ENCODE assay signal across 17 mouse cellular contexts in genomic region chr7:142326714-142327445, GRCm38 (mm10). TPM values are rescaled to one million over a fixed set of nuclear protein-coding genes. Genes with fewer than 3 reads are reported as not detected.
DNase-seq lines count a peak whose midpoint lies in the region; ATAC-seq and TF ChIP-seq lines count a peak whose summit lies in the region.
"Had no signal": no experiment of that assay in that cellular context is flagged by ENCODE, and none has a peak within 500 bp of the region (broad histone marks: within the 10 kb centered on the region; RNA-seq: fewer than 3 reads in every experiment).

No protein-coding gene starts in this region.

- peak; percentile 57 for DNase-seq in adrenal gland, postnatal 14 days
- no peak for DNase-seq in adrenal gland, postnatal 25 days
- DNase-seq in kidney, adult 18-20 months: no peak
- no peak for DNase-seq in thymus, adult 2 months
- DNase-seq in thymus, postnatal 0 days (ENCODE audit: low spot score): no peak
- DNase-seq in gastrocnemius, postnatal 25 days: no peak
- DNase-seq in spleen, adult 12 weeks (ENCODE audit: low spot score): no peak
- DNase-seq: cerebellum, postnatal 25 days; heart, adult 18-20 months; kidney, adult 2 months; layer of hippocampus, adult 9-11 months; left cerebral cortex, postnatal 4 days; right cerebral cortex, postnatal 14 days had no signal

- H3K27me3 ChIP-seq in kidney, embryonic 15.5 days: no peaks in the 10 kb centered on the region
- no peaks in the 10 kb centered on the region for H3K27me3 ChIP-seq in thymus, adult 2 months (ENCODE audit: control insufficient read depth, insufficient read depth, low read length)

- peaks cover 33% of the 10 kb centered on the region for H3K4me1 ChIP-seq in kidney, embryonic 15.5 days
- H3K4me1 ChIP-seq in thymus, adult 2 months (replicated peaks; ENCODE audit: control insufficient read depth, insufficient read depth, low read length): peaks cover 47% of the 10 kb centered on the region

- H3K9ac ChIP-seq in kidney, embryonic 15.5 days: no peak overlapping the region

- H3K4me3 ChIP-seq in kidney, embryonic 15.5 days (replicated peaks): no peak overlapping the region
- H3K4me3 ChIP-seq in thymus, adult 2 months (ENCODE audit: control insufficient read depth, insufficient read depth, low read length): no peak overlapping the region

- no peak for TF ChIP-seq POLR2A in thymus, adult 2 months (IDR thresholded peaks at IDR 0.05; ENCODE audit: control insufficient read depth, extremely low read depth, insufficient read depth, low read length, poor library complexity)

- 47% methylated on average over 9 of the region's 9 CpGs for WGBS in kidney, embryonic 15.5 days
- 66% methylated on average over 9 of the region's 9 CpGs for WGBS in thymus, adult 2 months

- ATAC-seq in kidney, embryonic 15.5 days (replicated peaks; ENCODE audit: low FRiP score): no peak

- no peak for TF ChIP-seq CTCF in thymus, adult 2 months (IDR thresholded peaks at IDR 0.05; ENCODE audit: borderline replicate concordance, control insufficient read depth, extremely low read depth, insufficient read depth, low read length, poor library complexity)

- H3K36me3 ChIP-seq in kidney, embryonic 15.5 days: no peaks in the 10 kb centered on the region
- no peaks in the 10 kb centered on the region for H3K36me3 ChIP-seq in thymus, adult 2 months (ENCODE audit: control insufficient read depth, insufficient read depth, low read length)

- no peak overlapping the region for H3K4me2 ChIP-seq in kidney, embryonic 15.5 days

- H3K27ac ChIP-seq in kidney, embryonic 15.5 days: peak overlapping the region; percentile 68
- H3K27ac ChIP-seq in thymus, adult 2 months (ENCODE audit: control insufficient read depth, insufficient read depth, low read length): peak overlapping the region; percentile 40; the same call in 1 of the 2 replicates

- no peaks in the 10 kb centered on the region for H3K9me3 ChIP-seq in kidney, embryonic 15.5 days (replicated peaks)

RNA-seq across cellular contexts. Expression of gene Krtap5-4, which starts 23.5 kb away (rescaled TPM):
- not detected in 2 replicates for total RNA-seq in adrenal gland, postnatal 14 days (2021)
- total RNA-seq in adrenal gland, postnatal 25 days (2021): not detected in 2 replicates
- not detected in 2 replicates for polyA plus RNA-seq in kidney, embryonic 15.5 days (2015; fragmentation: Nextera tagmentation; extraction: Ambion mirVana)
- not detected in 2 replicates for polyA plus RNA-seq in thymus, adult 2 months (2012; rRNA removed)
- not detected in 2 replicates for polyA plus RNA-seq in thymus, postnatal 0 days (2015; fragmentation: Nextera tagmentation; extraction: Ambion mirVana)
- total RNA-seq in gastrocnemius, postnatal 25 days (2021): not detected
- total RNA-seq: ES-E14; heart, adult 18-20 months; left cerebral cortex, postnatal 4 days; midbrain, postnatal 0 days had no signal
- polyA plus RNA-seq: kidney, adult 2 months; midbrain, postnatal 0 days; neural tube, embryonic 14.5 days had no signal

RNA-seq across cellular contexts. Expression of gene Krtap5-1, which starts 30.0 kb away (rescaled TPM):
- not detected in 2 replicates for total RNA-seq in adrenal gland, postnatal 14 days (2021)
- total RNA-seq in adrenal gland, postnatal 25 days (2021): not detected in 2 replicates
- polyA plus RNA-seq in kidney, embryonic 15.5 days (2015; fragmentation: Nextera tagmentation; extraction: Ambion mirVana): not detected in 2 replicates
- polyA plus RNA-seq in thymus, adult 2 months (2012; rRNA removed): not detected in 2 replicates
- not detected in 2 replicates for polyA plus RNA-seq in thymus, postnatal 0 days (2015; fragmentation: Nextera tagmentation; extraction: Ambion mirVana)
- not detected for total RNA-seq in gastrocnemius, postnatal 25 days (2021)
- total RNA-seq: ES-E14; heart, adult 18-20 months; left cerebral cortex, postnatal 4 days; midbrain, postnatal 0 days had no signal
- polyA plus RNA-seq: kidney, adult 2 months; midbrain, postnatal 0 days; neural tube, embryonic 14.5 days had no signal

RNA-seq across cellular contexts. Expression of gene Ifitm10, which starts 46.7 kb away (rescaled TPM):
- total RNA-seq in adrenal gland, postnatal 14 days (2021): 3.8 and 5.1 TPM in 2 replicates
- 3.0 and 4.1 TPM in 2 replicates for total RNA-seq in adrenal gland, postnatal 25 days (2021)
- 1.8 and 2.3 TPM in 2 replicates for polyA plus RNA-seq in kidney, embryonic 15.5 days (2015; fragmentation: Nextera tagmentation; extraction: Ambion mirVana)
- polyA plus RNA-seq in thymus, adult 2 months (2012; rRNA removed): 10.8 and 14.8 TPM in 2 replicates
- 8.5 and 10.6 TPM in 2 replicates for polyA plus RNA-seq in thymus, postnatal 0 days (2015; fragmentation: Nextera tagmentation; extraction: Ambion mirVana)
- 1 to 10 TPM; 3.3 to 4.2 TPM for total RNA-seq in gastrocnemius, postnatal 25 days (2021)

RNA-seq across cellular contexts. Expression of gene Gm4559, which starts 52.7 kb away (rescaled TPM):
- not detected in 2 replicates for total RNA-seq in adrenal gland, postnatal 14 days (2021)
- not detected in 2 replicates for total RNA-seq in adrenal gland, postnatal 25 days (2021)
- not detected in 2 replicates for polyA plus RNA-seq in kidney, embryonic 15.5 days (2015; fragmentation: Nextera tagmentation; extraction: Ambion mirVana)
- not detected in 2 replicates for polyA plus RNA-seq in thymus, adult 2 months (2012; rRNA removed)
- not detected in 2 replicates for polyA plus RNA-seq in thymus, postnatal 0 days (2015; fragmentation: Nextera tagmentation; extraction: Ambion mirVana)
- not detected for total RNA-seq in gastrocnemius, postnatal 25 days (2021)
- total RNA-seq: ES-E14; heart, adult 18-20 months; left cerebral cortex, postnatal 4 days; midbrain, postnatal 0 days had no signal
- polyA plus RNA-seq: kidney, adult 2 months; midbrain, postnatal 0 days; neural tube, embryonic 14.5 days had no signal

RNA-seq across cellular contexts. Expression of gene Gm49369, which starts 55.6 kb away (rescaled TPM):
- 1.4 TPM in 1 of 2 replicates, not detected in the other for total RNA-seq in adrenal gland, postnatal 14 days (2021)
- total RNA-seq in adrenal gland, postnatal 25 days (2021): 0.55 TPM in 1 of 2 replicates, not detected in the other
- 1.2 and 2.5 TPM in 2 replicates for polyA plus RNA-seq in kidney, embryonic 15.5 days (2015; fragmentation: Nextera tagmentation; extraction: Ambion mirVana)
- polyA plus RNA-seq in thymus, adult 2 months (2012; rRNA removed): 0.23 and 0.31 TPM in 2 replicates
- polyA plus RNA-seq in thymus, postnatal 0 days (2015; fragmentation: Nextera tagmentation; extraction: Ambion mirVana): 5.1 TPM in 1 of 2 replicates, not detected in the other
- total RNA-seq in gastrocnemius, postnatal 25 days (2021): 1 to 10 TPM; 4.0 to 5.6 TPM
- total RNA-seq: midbrain, postnatal 0 days had no signal
- polyA plus RNA-seq: midbrain, postnatal 0 days had no signal
